Mouse (Mus musculus): ENCODE data around the gene Arhgap42. TPM values are rescaled to one million over a fixed set of nuclear protein-coding genes. Genes with fewer than 3 reads are reported as not detected.
A peak's percentile ranks its signal among the peaks of the same experiment; 100 is the strongest.

Gene Arhgap42
- polyA plus RNA-seq, 1 experiment from 2014 or later: 8.1 TPM

- no peaks in the 10 kb centered on the region for H3K36me3 ChIP-seq (replicated peaks)
- no peaks in the 10 kb centered on the region for H3K27me3 ChIP-seq
- no peak for ATAC-seq (ENCODE audit: insufficient read depth)
- H3K27ac ChIP-seq (replicated peaks): no peak overlapping the region
- H3K4me3 ChIP-seq (replicated peaks): no peak overlapping the region
- H3K9ac ChIP-seq: no peak overlapping the region
- H3K4me2 ChIP-seq: no peak overlapping the region
- H3K9me3 ChIP-seq (replicated peaks): no peaks in the 10 kb centered on the region
- WGBS (ENCODE audit: insufficient replicate concordance): 46% methylated on average over 2 of the region's 2 CpGs
- no peaks in the 10 kb centered on the region for H3K4me1 ChIP-seq (replicated peaks)
These were observed 64.0 kb downstream of the Arhgap42 start for GRCm38 (mm10) chr9:9174924-9175323.

- H3K4me3 ChIP-seq (replicated peaks): no peak overlapping the region
- H3K4me1 ChIP-seq (replicated peaks): no peaks in the 10 kb centered on the region
- WGBS (ENCODE audit: insufficient replicate concordance): 61% methylated on average over 5 of the region's 5 CpGs
- H3K36me3 ChIP-seq (replicated peaks): no peaks in the 10 kb centered on the region
- H3K9me3 ChIP-seq (replicated peaks): no peaks in the 10 kb centered on the region
- H3K27ac ChIP-seq (replicated peaks): no peak overlapping the region
- H3K27me3 ChIP-seq: no peaks in the 10 kb centered on the region
- no peak overlapping the region for H3K4me2 ChIP-seq
- ATAC-seq (ENCODE audit: insufficient read depth): no peak
- H3K9ac ChIP-seq: no peak overlapping the region
These were observed 64.7 kb downstream of the Arhgap42 start for GRCm38 (mm10) chr9:9174206-9174605.

- H3K27me3 ChIP-seq: no peaks in the 10 kb centered on the region
- no peaks in the 10 kb centered on the region for H3K9me3 ChIP-seq (replicated peaks)
- no peaks in the 10 kb centered on the region for H3K36me3 ChIP-seq (replicated peaks)
- no peak overlapping the region for H3K9ac ChIP-seq
- H3K4me2 ChIP-seq: no peak overlapping the region
- no peak overlapping the region for H3K4me3 ChIP-seq (replicated peaks)
- H3K4me1 ChIP-seq (replicated peaks): no peaks in the 10 kb centered on the region
- no peak overlapping the region for H3K27ac ChIP-seq (replicated peaks)
- 43% methylated on average over 1 of the region's 1 CpGs for WGBS (ENCODE audit: insufficient replicate concordance)
- ATAC-seq (ENCODE audit: insufficient read depth): no peak
These were observed 65.8 kb downstream of the Arhgap42 start for GRCm38 (mm10) chr9:9173091-9173490.

- Histone ChIP-seq H3K4me2 (no peak overlapping the region), H3K27ac (replicated peaks) (no peak overlapping the region), H3K4me3 (replicated peaks) (no peak overlapping the region), H3K4me1 (replicated peaks) (no peaks in the 10 kb centered on the region), H3K9ac (no peak overlapping the region), H3K27me3 (no peaks in the 10 kb centered on the region), H3K9me3 (replicated peaks) (no peaks in the 10 kb centered on the region), H3K36me3 (replicated peaks) (no peaks in the 10 kb centered on the region)
- 51% methylated on average over 5 of the region's 5 CpGs for WGBS (ENCODE audit: insufficient replicate concordance)
- no peak for ATAC-seq (ENCODE audit: insufficient read depth)
These were observed 67.6 kb downstream of the Arhgap42 start for GRCm38 (mm10) chr9:9171146-9171816.

GRCm38 (mm10) chr9:9165641-9166063 lies 73.2 kb downstream of the Arhgap42 start:
- Histone ChIP-seq H3K4me3 (replicated peaks) (no peak overlapping the region), H3K36me3 (replicated peaks) (no peaks in the 10 kb centered on the region), H3K27me3 (no peaks in the 10 kb centered on the region), H3K9me3 (replicated peaks) (no peaks in the 10 kb centered on the region), H3K4me1 (replicated peaks) (no peaks in the 10 kb centered on the region; the same call in 1 of the 2 replicates), H3K9ac (no peak overlapping the region), H3K27ac (replicated peaks) (no peak overlapping the region), H3K4me2 (no peak overlapping the region)
- 0 out of 2 replicates have a peak, but pooled peaks have one; percentile 12 for ATAC-seq (ENCODE audit: insufficient read depth)
- 56% methylated on average over 4 of the region's 4 CpGs for WGBS (ENCODE audit: insufficient replicate concordance)

- Histone ChIP-seq H3K9ac (no peak overlapping the region), H3K27me3 (no peaks in the 10 kb centered on the region), H3K4me3 (replicated peaks) (no peak overlapping the region), H3K36me3 (replicated peaks) (no peaks in the 10 kb centered on the region), H3K4me1 (replicated peaks) (no peaks in the 10 kb centered on the region; the same call in 1 of the 2 replicates), H3K4me2 (no peak overlapping the region), H3K9me3 (replicated peaks) (no peaks in the 10 kb centered on the region), H3K27ac (replicated peaks) (no peak overlapping the region)
- ATAC-seq (ENCODE audit: insufficient read depth): no peak
- WGBS (ENCODE audit: insufficient replicate concordance): 31% methylated on average over 3 of the region's 3 CpGs
These were observed 78.2 kb downstream of the Arhgap42 start for GRCm38 (mm10) chr9:9160736-9161135.

GRCm38 (mm10) chr9:9158241-9158640 lies 80.7 kb downstream of the Arhgap42 start:
- Histone ChIP-seq H3K4me1 (replicated peaks) (no peaks in the 10 kb centered on the region), H3K27me3 (no peaks in the 10 kb centered on the region), H3K36me3 (replicated peaks) (no peaks in the 10 kb centered on the region), H3K9me3 (replicated peaks) (no peaks in the 10 kb centered on the region), H3K27ac (replicated peaks) (no peak overlapping the region), H3K4me2 (no peak overlapping the region), H3K9ac (no peak overlapping the region), H3K4me3 (replicated peaks) (no peak overlapping the region)
- 49% methylated on average over 3 of the region's 3 CpGs for WGBS (ENCODE audit: insufficient replicate concordance)
- no peak for ATAC-seq (ENCODE audit: insufficient read depth)

- no peak overlapping the region for H3K9ac ChIP-seq
- H3K4me1 ChIP-seq (replicated peaks): no peaks in the 10 kb centered on the region
- no peak overlapping the region for H3K4me2 ChIP-seq
- H3K36me3 ChIP-seq (replicated peaks): no peaks in the 10 kb centered on the region
- no peak overlapping the region for H3K4me3 ChIP-seq (replicated peaks)
- H3K9me3 ChIP-seq (replicated peaks): no peaks in the 10 kb centered on the region
- H3K27me3 ChIP-seq: no peaks in the 10 kb centered on the region
- no peak overlapping the region for H3K27ac ChIP-seq (replicated peaks)
- 62% methylated on average over 2 of the region's 2 CpGs for WGBS (ENCODE audit: insufficient replicate concordance)
- no peak for ATAC-seq (ENCODE audit: insufficient read depth)
These were observed 81.5 kb downstream of the Arhgap42 start for GRCm38 (mm10) chr9:9157425-9157824.

- H3K27ac ChIP-seq (replicated peaks): no peak overlapping the region
- no peaks in the 10 kb centered on the region for H3K36me3 ChIP-seq (replicated peaks)
- no peak overlapping the region for H3K9ac ChIP-seq
- ATAC-seq (ENCODE audit: insufficient read depth): no peak
- no peaks in the 10 kb centered on the region for H3K9me3 ChIP-seq (replicated peaks)
- H3K4me3 ChIP-seq (replicated peaks): no peak overlapping the region
- H3K4me2 ChIP-seq: no peak overlapping the region
- 62% methylated on average over 3 of the region's 3 CpGs for WGBS (ENCODE audit: insufficient replicate concordance)
- no peaks in the 10 kb centered on the region for H3K4me1 ChIP-seq (replicated peaks)
- no peaks in the 10 kb centered on the region for H3K27me3 ChIP-seq
These were observed 84.3 kb downstream of the Arhgap42 start for GRCm38 (mm10) chr9:9154636-9155035.

- no peaks in the 10 kb centered on the region for H3K36me3 ChIP-seq (replicated peaks)
- H3K4me3 ChIP-seq (replicated peaks): no peak overlapping the region
- H3K4me1 ChIP-seq (replicated peaks): no peaks in the 10 kb centered on the region
- no peak overlapping the region for H3K9ac ChIP-seq
- no peaks in the 10 kb centered on the region for H3K27me3 ChIP-seq
- ATAC-seq (ENCODE audit: insufficient read depth): no peak
- no peak overlapping the region for H3K27ac ChIP-seq (replicated peaks)
- H3K9me3 ChIP-seq (replicated peaks): no peaks in the 10 kb centered on the region
- WGBS (ENCODE audit: insufficient replicate concordance): 69% methylated on average over 7 of the region's 7 CpGs
- no peak overlapping the region for H3K4me2 ChIP-seq
These were observed 94.4 kb downstream of the Arhgap42 start for GRCm38 (mm10) chr9:9144301-9145121.

- no peak overlapping the region for H3K27ac ChIP-seq (replicated peaks)
- no peaks in the 10 kb centered on the region for H3K9me3 ChIP-seq (replicated peaks)
- no peaks in the 10 kb centered on the region for H3K27me3 ChIP-seq
- H3K4me2 ChIP-seq: no peak overlapping the region
- WGBS (ENCODE audit: insufficient replicate concordance): 53% methylated on average over 5 of the region's 5 CpGs
- H3K36me3 ChIP-seq (replicated peaks): no peaks in the 10 kb centered on the region
- H3K9ac ChIP-seq: no peak overlapping the region
- H3K4me1 ChIP-seq (replicated peaks): no peaks in the 10 kb centered on the region
- H3K4me3 ChIP-seq (replicated peaks): no peak overlapping the region
- no peak for ATAC-seq (ENCODE audit: insufficient read depth)
These were observed 95.8 kb downstream of the Arhgap42 start for GRCm38 (mm10) chr9:9143102-9143501.

Measured in liver, embryonic 15.5 days (tissue).